Mouse (Mus musculus): Measurements from ENCODE around the gene Rnase13.

The Rnase13 gene

DNA sequence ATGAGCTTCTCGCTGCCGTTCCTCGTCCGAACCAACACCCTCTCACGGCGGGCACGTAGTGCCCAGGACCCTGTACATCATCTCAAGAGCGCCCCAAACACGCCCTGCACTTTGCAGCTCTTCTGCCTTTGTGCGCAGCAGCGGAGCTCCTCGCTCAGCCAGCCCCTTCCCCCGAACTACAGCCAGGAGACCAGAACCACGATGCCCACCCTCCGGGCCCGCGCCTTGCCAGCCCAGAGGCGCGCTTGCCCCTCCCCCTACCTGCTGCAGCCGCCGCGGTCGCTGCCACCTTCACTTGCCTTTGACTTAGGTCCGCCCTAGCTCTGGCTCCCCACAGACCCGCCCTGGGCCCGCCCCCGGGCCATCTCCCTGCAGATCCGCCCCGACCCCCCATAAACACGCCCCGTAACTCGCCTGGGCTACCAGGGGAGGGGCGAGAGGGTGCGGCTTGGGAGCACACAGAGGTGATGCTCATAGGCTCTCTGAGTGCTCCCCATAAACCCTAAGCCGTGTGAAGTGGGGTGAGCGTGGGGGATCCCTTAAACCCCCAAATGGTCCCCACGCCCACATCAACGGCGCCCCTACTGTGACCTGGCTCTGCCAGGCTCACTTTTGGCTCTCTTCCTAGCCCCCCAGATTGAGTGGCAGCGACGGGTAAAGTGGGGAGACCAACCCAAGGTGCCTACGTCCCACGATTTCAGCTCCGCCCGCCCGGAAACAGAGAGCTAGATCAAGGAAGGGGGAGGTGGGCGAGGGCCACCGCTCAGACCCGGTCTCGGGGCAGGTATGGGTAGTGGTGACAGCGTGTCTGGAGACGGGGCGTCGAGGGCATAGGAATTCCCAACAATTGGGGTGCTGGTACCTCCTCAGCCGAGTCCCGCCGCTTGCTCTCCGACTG, 9.3 kb downstream of the Rnase13 start:
- in situ Hi-C loops (cut with MboI, MseI), result no loop called here

DNA sequence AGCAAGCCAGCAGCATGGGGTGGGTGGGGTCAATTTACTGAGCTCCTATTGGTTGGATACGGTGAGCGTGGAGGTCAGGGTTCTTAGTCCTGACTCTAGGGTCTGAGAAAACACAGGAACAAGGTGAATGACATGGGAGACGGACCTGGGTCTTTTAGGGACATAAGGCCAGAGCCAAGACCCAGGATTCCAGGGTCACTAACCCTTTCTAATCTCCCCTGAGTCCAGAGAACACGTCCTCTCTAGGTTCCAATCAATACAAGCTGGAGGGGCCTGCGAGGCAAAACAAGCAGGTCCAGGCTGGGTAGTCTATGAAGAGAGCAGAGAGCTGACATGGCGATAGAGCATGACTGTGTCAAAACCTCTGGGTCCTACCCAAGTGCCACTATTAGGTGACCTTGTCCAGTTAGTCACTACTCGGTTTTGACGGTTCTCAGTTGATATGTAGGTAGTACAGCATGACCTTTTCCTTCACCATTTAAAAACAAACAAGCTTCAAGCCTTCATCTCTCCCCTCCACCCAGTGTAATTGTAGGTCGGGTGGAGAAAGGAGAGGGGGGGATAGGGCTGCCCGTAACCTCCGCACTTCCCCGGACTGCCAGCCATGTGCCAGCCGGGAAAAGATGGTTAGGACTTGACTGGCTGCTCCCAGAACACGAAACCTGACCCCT, 10.0 kb downstream of the Rnase13 start:
- in situ Hi-C loops (cut with MboI, MseI), result no loop called here

DNA sequence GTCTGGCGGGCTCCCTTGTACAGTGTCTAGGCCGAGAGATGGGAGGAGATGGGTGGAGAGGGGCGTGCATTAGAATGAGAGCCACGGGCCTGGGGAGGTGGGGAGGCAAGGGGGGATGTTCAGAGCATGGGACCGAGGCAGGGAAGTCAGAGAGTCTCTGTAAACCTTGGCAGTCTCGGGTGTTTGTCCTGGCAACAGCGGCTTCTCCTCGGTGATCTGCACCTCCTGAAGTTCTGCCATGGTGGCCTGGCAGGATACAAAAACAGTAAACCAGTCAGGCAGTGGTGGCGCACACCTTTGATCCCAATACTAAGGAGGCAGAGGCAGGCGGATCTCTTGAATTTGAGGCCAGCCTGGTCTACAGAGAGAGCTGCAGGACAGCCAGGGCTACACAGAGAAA, 11.3 kb downstream of the Rnase13 start:
- in situ Hi-C loops (cut with MboI, MseI), result no loop called here

DNA sequence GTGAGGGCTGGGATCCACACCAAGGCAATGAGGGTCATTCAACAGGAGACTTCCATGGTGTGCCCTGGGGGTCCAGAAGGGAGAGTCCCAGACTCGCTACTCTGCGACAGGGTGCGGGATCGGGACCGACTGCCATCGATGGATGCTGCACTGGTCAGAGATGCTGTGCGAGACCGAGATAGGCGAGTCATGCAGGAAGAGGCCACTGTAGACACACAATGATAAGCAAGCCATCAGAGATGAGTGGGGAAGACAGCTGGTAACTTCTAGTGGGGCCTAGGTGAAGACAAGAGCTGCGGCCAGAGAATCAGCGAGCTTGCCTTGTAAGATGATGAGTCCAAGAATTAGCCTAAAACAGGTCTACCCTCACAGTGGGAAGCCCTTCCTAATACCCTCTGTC, 16.5 kb downstream of the Rnase13 start:
- in situ Hi-C loops (cut with MboI, MseI), result loop anchor here (5.0 kb wide), 1 partner anchor 101 kb away; no protein-coding TSS in a partner anchor

DNA sequence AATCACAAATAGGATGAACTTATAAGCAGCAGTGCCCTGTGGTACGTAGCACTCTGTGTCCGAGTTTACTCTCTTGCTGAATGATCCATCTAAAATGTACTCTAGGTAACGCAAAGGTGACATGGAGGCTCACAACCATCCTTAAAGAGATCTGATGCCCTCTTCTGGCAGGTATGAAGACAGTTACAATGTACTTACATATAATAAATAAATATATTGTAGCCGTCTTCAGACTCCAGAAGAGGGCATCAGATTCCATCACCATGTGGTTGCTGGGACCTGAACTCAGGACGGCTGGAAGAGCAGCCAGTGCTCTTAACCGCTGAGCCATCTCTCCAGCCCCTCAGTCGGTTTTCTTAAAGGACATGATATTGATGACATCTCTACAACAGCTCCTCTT, 17.9 kb downstream of the Rnase13 start:
- in situ Hi-C loops (cut with MboI, MseI), result loop anchor here (5.0 kb wide), 1 partner anchor 103 kb away; no protein-coding TSS in a partner anchor

GRCm38 (mm10) chr14:51903782-51904181, 18.8 kb downstream of the Rnase13 start:
- in situ Hi-C loops (cut with MboI, MseI), result no loop called here

DNA sequence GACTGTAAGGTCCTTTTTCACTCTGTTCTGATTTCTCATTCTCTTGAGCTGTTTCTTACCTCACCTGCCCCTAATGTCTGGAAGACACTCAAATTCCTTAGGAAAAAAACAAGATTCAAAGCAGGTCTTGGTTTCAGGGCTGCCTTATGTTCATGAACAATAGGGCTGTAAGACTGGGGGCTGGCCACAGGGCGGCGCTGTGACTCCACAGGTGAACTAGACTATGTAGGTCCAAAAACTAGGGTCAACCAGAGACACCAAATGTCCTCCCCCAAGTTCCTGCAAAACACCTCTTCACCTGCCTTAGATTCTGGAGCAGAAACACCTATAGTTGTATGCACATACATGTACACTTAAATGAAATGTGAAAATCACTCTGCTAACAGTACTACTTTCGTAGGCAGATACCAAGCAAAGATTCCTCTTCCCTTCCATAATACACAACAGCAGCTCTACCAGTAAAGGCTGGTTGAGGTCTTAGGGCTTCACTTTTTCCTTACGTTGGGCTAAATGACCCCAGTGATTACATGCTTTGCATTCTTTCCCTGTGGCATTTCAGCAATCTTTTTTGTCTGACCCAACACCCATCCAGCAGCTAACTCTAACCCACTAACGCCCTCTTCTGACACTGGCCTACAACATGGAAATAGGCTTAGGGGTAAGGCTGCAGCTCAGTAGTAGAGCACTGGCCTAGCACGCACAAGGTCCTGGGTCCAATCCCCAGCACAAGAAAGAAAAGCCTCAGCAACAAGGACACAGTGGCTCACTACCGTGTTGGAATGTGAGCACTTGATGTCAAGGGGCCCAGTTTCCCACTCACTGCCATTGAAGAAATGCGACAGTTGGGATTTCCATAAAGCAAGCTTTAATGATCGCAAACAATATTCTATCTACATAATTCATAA, 19.5 kb downstream of the Rnase13 start:
- in situ Hi-C loops (cut with MboI, MseI), result no loop called here

DNA sequence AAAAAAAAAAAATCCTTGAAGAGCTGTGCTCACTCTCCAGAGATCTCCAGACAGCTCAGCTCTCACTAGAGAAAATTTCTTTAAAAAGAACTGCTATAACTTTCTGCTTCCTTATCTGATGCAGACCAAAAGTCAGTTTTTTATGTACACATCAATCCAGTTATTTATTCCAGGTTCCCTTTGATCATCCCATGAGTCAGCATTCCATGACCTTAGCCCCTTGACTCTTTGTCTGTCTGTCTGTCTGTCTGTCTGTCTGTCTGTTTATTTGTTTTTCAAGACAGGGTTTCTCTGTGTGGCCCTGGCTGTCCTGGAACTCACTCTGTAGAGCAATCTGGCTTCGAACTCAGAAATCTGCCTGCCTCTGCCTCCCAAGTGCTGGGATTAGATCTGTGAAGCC, 23.2 kb downstream of the Rnase13 start:
- in situ Hi-C loops (cut with MboI, MseI), result loop anchor here (25.0 kb wide), 1 partner anchor 962 kb away; the partner anchor contains the start of genes Gm49342, Pip4p1 and Pnp

- in situ Hi-C loops (cut with MboI, MseI), result loop anchor here (25.0 kb wide), 1 partner anchor 959 kb away; the partner anchor contains the start of genes Gm49342, Pip4p1 and Pnp
Observed at GRCm38 (mm10) chr14:51896539-51897170, 25.9 kb downstream of the Rnase13 start.

- in situ Hi-C loops (cut with MboI, MseI), result loop anchor here (25.0 kb wide), 1 partner anchor 959 kb away; the partner anchor contains the start of genes Gm49342, Pip4p1 and Pnp
Observed at GRCm38 (mm10) chr14:51896019-51896418, 26.6 kb downstream of the Rnase13 start.

DNA sequence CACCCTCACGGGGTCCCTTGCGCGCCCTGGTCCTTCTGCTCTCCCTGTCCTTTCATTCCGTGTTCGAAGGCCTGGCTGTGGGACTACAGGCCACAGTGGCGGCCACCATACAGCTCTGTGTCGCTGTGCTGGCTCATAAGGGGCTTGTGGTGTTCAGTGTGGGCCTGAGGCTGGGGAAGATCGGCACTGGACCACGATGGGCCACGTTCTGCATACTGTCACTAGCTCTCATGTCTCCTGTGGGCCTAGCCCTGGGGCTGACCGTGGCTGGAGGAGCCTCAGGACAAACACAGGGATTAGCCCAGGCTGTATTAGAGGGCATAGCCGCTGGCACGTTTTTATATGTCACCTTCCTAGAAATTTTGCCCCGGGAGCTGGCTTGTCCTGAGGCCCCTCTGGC, 27.5 kb downstream of the Rnase13 start:
- in situ Hi-C loops (cut with MboI, MseI), result loop anchor here (25.0 kb wide), 1 partner anchor 958 kb away; the partner anchor contains the start of genes Gm49342, Pip4p1 and Pnp

DNA sequence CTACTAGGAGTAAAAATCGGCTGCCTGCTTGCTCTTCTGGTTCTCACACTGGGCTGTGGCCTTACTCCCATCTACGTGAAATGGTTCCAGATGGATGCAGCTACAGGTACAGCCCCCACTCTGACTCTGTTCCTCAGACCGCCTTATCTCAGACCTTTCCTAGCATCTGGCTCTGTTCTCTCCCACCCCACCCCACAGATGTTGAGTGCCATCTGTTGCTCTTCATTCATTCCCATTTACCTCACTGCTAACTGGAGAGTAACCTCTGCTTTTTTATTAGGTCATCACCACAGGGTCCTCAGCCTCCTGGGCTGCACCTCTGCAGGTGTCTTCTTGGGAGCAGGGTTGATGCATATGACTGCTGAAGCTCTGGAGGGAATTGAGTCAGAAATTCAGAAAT, 28.8 kb downstream of the Rnase13 start:
- in situ Hi-C loops (cut with MboI, MseI), result loop anchor here (25.0 kb wide), 1 partner anchor 957 kb away; the partner anchor contains the start of genes Gm49342, Pip4p1 and Pnp

DNA sequence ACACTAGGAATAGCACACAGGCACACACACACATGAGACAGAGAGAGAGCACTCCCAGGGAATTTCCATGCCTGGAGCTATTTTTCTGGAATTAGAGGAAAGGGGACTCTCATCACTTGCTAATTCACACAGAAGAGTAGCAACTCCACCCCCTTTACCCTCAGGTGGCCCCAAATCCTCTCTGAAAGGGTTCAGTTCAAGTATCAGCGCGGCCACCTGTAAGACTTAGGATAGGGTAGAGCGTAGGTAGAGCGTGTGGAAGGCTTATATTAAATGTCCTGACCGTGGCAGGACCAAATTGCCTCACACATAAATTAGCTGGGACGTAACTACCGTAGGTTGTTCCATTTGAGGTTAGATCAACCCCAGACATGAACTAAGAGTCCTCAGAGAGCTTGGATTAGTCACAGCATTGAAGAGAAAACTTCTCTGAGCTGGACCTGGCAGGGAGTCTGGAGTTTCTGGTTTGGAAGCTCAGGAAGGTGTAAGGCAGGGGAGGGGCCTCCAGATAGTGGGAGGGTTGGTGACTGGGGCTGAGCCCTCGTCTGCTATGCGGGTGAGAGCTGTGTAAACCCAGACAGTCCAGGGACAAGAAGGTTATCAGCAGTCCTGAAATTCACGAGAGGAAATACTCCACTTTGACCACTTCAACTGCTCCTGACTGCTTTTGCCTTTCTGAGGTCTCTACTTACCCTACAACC, 29.3 kb downstream of the Rnase13 start:
- in situ Hi-C loops (cut with MboI, MseI), result loop anchor here (25.0 kb wide), 1 partner anchor 956 kb away; the partner anchor contains the start of genes Gm49342, Pip4p1 and Pnp

GRCm38 (mm10) chr14:51892191-51892939, 30.2 kb downstream of the Rnase13 start, which contains the start of gene Slc39a2:
Slc39a2 (plus strand) TSS chr14:51892889.
- in situ Hi-C loops (cut with MboI, MseI), result loop anchor here (25.0 kb wide), 1 partner anchor 955 kb away; the partner anchor contains the start of genes Gm49342, Pip4p1 and Pnp

GRCm38 (mm10) chr14:51889833-51890232, 32.7 kb downstream of the Rnase13 start:
- in situ Hi-C loops (cut with MboI, MseI), result loop anchor here (25.0 kb wide), 1 partner anchor 953 kb away; the partner anchor contains the start of genes Gm49342, Pip4p1 and Pnp

DNA sequence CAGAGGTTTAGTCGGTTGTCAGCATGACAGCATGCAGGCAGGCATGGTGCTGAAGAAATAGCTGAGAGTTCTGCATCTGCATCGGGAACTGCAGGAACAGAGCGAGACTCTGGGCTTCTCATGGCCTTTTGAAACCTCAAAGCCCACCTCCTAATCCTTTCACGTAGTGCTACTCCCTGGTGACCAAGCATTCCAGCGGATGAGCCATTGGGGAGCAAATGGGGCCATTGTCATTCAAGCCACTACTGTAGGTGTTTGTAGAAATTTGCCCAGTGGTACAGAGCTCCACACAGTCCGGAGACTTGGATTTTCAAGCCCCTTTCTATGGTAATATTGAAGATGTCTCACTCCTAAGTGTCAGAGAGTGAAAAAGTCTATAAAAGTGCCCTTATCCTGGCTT, 36.5 kb downstream of the Rnase13 start:
- in situ Hi-C loops (cut with MboI, MseI), result loop anchor here (25.0 kb wide), 1 partner anchor 949 kb away; the partner anchor contains the start of genes Gm49342, Pip4p1 and Pnp

GRCm38 (mm10) chr14:51884598-51885331, 37.8 kb downstream of the Rnase13 start, which contains the start of gene Mettl17:
Mettl17 (plus strand) TSS chr14:51884842.
- in situ Hi-C loops (cut with MboI, MseI), result loop anchor here (25.0 kb wide), 1 partner anchor 947 kb away; the partner anchor contains the start of genes Gm49342, Pip4p1 and Pnp

GRCm38 (mm10) chr14:51884031-51884544, 38.5 kb downstream of the Rnase13 start:
- in situ Hi-C loops (cut with MboI, MseI), result loop anchor here (25.0 kb wide), 1 partner anchor 947 kb away; the partner anchor contains the start of genes Gm49342, Pip4p1 and Pnp
